In genomic region chr5:92106327-92107125, GRCm38 (mm10) we compare ENCODE assay signal across 9 mouse cellular contexts. TPM values are rescaled to one million over a fixed set of nuclear protein-coding genes. Genes with fewer than 3 reads are reported as not detected.
DNase-seq lines count a peak whose midpoint lies in the region; ATAC-seq and TF ChIP-seq lines count a peak whose summit lies in the region.
"Had no signal": no experiment of that assay in that cellular context is flagged by ENCODE, and none has a peak within 500 bp of the region (broad histone marks: within the 10 kb centered on the region; RNA-seq: fewer than 3 reads in every experiment).

No protein-coding gene starts in this region.

- WGBS in hindbrain, embryonic 16.5 days, result 35% methylated on average over 10 of the region's 10 CpGs
- 20% methylated on average over 10 of the region's 10 CpGs for WGBS in thymus, adult 2 months

- no peak for TF ChIP-seq CTCF in gastrocnemius, adult 2 months (IDR thresholded peaks at IDR 0.05)
- no peak for TF ChIP-seq CTCF in thymus, adult 2 months (IDR thresholded peaks at IDR 0.05; ENCODE audit: borderline replicate concordance, control insufficient read depth, extremely low read depth, insufficient read depth, low read length, poor library complexity)

- no peak overlapping the region for H3K4me3 ChIP-seq in gastrocnemius, adult 2 months
- H3K4me3 ChIP-seq in hindbrain, embryonic 16.5 days (ENCODE audit: low read length), result no peak overlapping the region
- no peak overlapping the region for H3K4me3 ChIP-seq in thymus, adult 2 months (ENCODE audit: control insufficient read depth, insufficient read depth, low read length)
- H3K4me3 ChIP-seq: myocyte had no signal

- no peaks in the 10 kb centered on the region for H3K36me3 ChIP-seq in hindbrain, embryonic 16.5 days (ENCODE audit: control insufficient read depth, insufficient read depth, low read length)
- no peaks in the 10 kb centered on the region for H3K36me3 ChIP-seq in thymus, adult 2 months (ENCODE audit: control insufficient read depth, insufficient read depth, low read length)

- ATAC-seq in hindbrain, embryonic 16.5 days, result peak; percentile 71
- ATAC-seq in inflammation-experienced regulatory T-cells, adult 6 months, result no peak

- H3K4me2 ChIP-seq in hindbrain, embryonic 16.5 days (ENCODE audit: low read length), result no peak overlapping the region

- no peaks in the 10 kb centered on the region for H3K9me3 ChIP-seq in hindbrain, embryonic 16.5 days (ENCODE audit: control insufficient read depth, low read length)

- peaks cover 10% of the 10 kb centered on the region; the same call in 1 of the 2 replicates for H3K4me1 ChIP-seq in hindbrain, embryonic 16.5 days (ENCODE audit: control insufficient read depth, insufficient read depth, low read depth, low read length)
- H3K4me1 ChIP-seq in thymus, adult 2 months (replicated peaks; ENCODE audit: control insufficient read depth, insufficient read depth, low read length), result peaks cover 37% of the 10 kb centered on the region

- no peak for TF ChIP-seq POLR2A in thymus, adult 2 months (IDR thresholded peaks at IDR 0.05; ENCODE audit: control insufficient read depth, extremely low read depth, insufficient read depth, low read length, poor library complexity)

- peak overlapping the region; percentile 65 for H3K27ac ChIP-seq in gastrocnemius, adult 2 months
- no peak overlapping the region for H3K27ac ChIP-seq in hindbrain, embryonic 16.5 days (ENCODE audit: low read depth, low read length)
- peak overlapping the region; percentile 62 for H3K27ac ChIP-seq in thymus, adult 2 months (ENCODE audit: control insufficient read depth, insufficient read depth, low read length)

- peak; percentile 36 for DNase-seq in gastrocnemius, adult 2 months
- DNase-seq in gastrocnemius, postnatal 25 days, result no peak
- peak; percentile 49 to 67 for DNase-seq in right cerebral cortex, postnatal 10 days (ENCODE audit: low spot score in 2 of 2)
- no peak for DNase-seq in right cerebral cortex, adult 18-20 months
- DNase-seq in thymus, adult 2 months, result peak; percentile 48
- DNase-seq in right cerebral cortex, postnatal 14 days, result no peak

- H3K27me3 ChIP-seq in hindbrain, embryonic 16.5 days (replicated peaks; ENCODE audit: control insufficient read depth, insufficient read depth, low read length), result no peaks in the 10 kb centered on the region
- no peaks in the 10 kb centered on the region for H3K27me3 ChIP-seq in thymus, adult 2 months (ENCODE audit: control insufficient read depth, insufficient read depth, low read length)

- no peak overlapping the region for H3K9ac ChIP-seq in hindbrain, embryonic 16.5 days (ENCODE audit: low read depth, low read length)

- intact Hi-C loops in gastrocnemius, adult 2 months (cut with DNase I), result no loop called here

RNA-seq across cellular contexts. Expression of gene G3bp2, which starts 23.0 kb away (rescaled TPM):
- total RNA-seq in gastrocnemius, adult 2 months (2021), result 10 to 100 TPM; 49.1 to 73.5 TPM
- 10 to 100 TPM; 48.8 to 51.7 TPM for total RNA-seq in gastrocnemius, postnatal 25 days (2021)
- 333 and 334 TPM in 2 replicates for polyA plus RNA-seq in hindbrain, embryonic 16.5 days (2015; fragmentation: Nextera tagmentation; extraction: Ambion mirVana)
- polyA plus RNA-seq in thymus, adult 2 months (2012; rRNA removed), result 26.9 and 28.3 TPM in 2 replicates
- 100 to 1,000 TPM; 225 to 265 (median 245) TPM for polyA plus RNA-seq in inflammation-experienced regulatory T-cells, adult 6 months (2017; shearing (Covaris generic))

RNA-seq across cellular contexts. Expression of gene Uso1, which starts 31.2 kb away (rescaled TPM):
- 10 to 100 TPM; 63.2 to 72.3 TPM for total RNA-seq in gastrocnemius, adult 2 months (2021)
- total RNA-seq in gastrocnemius, postnatal 25 days (2021), result 10 to 100 TPM; 56.6 to 58.4 TPM
- polyA plus RNA-seq in hindbrain, embryonic 16.5 days (2015; fragmentation: Nextera tagmentation; extraction: Ambion mirVana), result 35.7 and 40.1 TPM in 2 replicates
- 25.4 and 32.3 TPM in 2 replicates for polyA plus RNA-seq in thymus, adult 2 months (2012; rRNA removed)
- 10 to 100 TPM; 31.3 to 36.7 (median 34.4) TPM for polyA plus RNA-seq in inflammation-experienced regulatory T-cells, adult 6 months (2017; shearing (Covaris generic))

Comparison
In these comparisons a context has a peak if more than half of its experiments do, and no peak if none do; other contexts are left out.
1. DNase-seq: peak in gastrocnemius, adult 2 months (single experiment), right cerebral cortex, postnatal 10 days (2 of 2) and thymus, adult 2 months (single experiment); none in gastrocnemius, postnatal 25 days (single experiment), right cerebral cortex, adult 18-20 months (single experiment) and right cerebral cortex, postnatal 14 days (single experiment).